Mouse (Mus musculus) splenic B cell, adult 2 months (primary cell): ENCODE measurements around the gene Erbb2.

ENCODE experiments used
- DNase-seq: peaks from one replicate; pipeline ENCODE4 v3.0.0-alpha.2; 2011; ENCODE audit warnings: low read depth, low spot score
- H3K27me3 ChIP-seq: 2 replicates; pipeline ENCODE4 v1.6.1; 2012; ENCODE audit warnings: mild to moderate bottlenecking, low read length, moderate library complexity, mixed read lengths; ENCODE audit not compliant: control insufficient read depth, poor library complexity, insufficient read depth, severe bottlenecking
- H3K36me3 ChIP-seq: 2 replicates; pipeline ENCODE4 v1.6.1; 2012; ENCODE audit warnings: mild to moderate bottlenecking, low read length, moderate library complexity, mixed read lengths; ENCODE audit not compliant: control insufficient read depth, poor library complexity, insufficient read depth, severe bottlenecking

Erbb2 gene

DNA sequence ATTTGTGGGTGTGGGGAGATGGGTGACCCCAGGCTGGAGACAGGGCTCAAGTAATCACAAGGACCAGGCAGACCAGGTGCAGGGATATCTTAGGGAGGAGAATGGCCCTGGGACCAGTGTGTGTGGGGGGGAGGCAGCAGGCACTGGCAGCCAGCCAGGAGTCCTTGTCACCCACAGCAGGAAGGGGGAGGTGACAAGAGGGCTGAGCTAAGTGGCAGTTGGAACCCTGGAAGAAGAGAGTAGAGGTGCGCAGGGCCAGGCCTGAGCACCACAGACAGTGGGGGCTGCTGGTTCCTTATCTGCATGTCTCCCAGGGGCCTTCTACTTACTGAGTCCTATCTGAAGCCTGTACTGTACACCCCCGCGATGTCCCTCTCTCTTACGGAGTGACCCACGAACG lies 19.0 kb upstream of the Erbb2 start:
- no peaks in the 10 kb centered on the region; the same call in 1 of the 2 replicates for H3K27me3 ChIP-seq
- DNase-seq = no peak
- H3K36me3 ChIP-seq = no peaks in the 10 kb centered on the region

DNA sequence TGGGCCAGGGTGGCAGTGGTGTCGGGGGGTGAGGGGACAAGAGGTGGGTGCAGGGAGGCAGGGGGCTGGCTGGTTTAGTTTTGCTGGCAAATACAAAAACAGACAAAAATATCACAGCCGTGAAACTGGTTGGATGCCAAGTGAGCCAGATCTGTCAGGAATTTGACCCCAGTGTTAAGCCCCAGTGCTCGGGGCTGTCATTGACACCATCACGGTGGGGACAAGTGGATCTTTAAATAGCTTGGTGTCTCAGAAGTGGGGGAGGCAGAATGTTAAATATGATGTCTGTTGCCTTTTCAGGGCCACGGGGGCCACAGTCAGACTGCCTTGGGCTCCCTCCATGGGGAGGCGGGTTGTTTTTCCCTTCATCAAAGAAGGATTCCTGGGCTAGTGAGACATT lies 18.0 kb upstream of the Erbb2 start:
- DNase-seq = no peak
- H3K27me3 ChIP-seq = no peaks in the 10 kb centered on the region; the same call in 1 of the 2 replicates
- H3K36me3 ChIP-seq = no peaks in the 10 kb centered on the region

DNA sequence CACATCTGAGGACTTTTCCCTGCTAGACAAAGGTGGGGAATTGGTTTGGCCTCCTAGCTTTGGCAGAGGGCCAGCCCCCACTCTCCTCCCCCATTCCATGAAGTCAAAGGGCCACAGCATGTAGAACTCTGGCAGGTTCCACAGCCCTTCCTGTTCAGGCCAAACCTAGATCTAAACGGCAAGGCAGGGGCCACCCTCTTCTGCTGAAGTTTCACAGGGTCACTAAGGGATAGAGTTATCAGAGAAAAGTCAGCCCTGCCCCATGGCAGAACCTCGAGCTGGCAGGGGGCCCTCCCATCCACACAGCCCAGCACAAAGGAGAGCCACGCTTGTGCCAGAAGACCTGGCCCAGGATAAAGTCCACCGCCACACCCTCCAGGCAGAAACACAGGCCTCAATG lies 17.2 kb upstream of the Erbb2 start:
- no peaks in the 10 kb centered on the region for H3K36me3 ChIP-seq
- DNase-seq = no peak
- H3K27me3 ChIP-seq = no peaks in the 10 kb centered on the region; the same call in 1 of the 2 replicates

DNA sequence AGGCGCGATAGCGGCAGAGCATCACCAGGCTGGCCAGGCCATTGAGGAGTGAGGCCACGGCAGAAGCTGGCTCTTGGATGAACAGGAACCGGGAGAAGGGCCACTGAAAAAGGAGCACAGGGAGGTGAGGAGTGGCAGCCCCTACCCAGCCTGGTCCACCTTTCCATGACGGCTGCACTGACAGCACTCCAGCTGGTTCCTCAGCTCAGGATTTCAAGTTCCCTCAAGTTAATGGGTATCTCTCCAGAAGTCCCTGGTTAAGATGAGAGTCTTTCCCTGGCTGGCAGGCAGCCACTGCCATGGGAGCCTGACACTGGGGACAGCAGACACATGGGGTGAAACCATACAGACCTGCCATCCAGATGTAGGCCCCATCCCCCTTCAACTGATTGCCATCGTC lies 14.3 kb upstream of the Erbb2 start:
- H3K36me3 ChIP-seq = no peaks in the 10 kb centered on the region
- DNase-seq = no peak
- no peaks in the 10 kb centered on the region; the same call in 1 of the 2 replicates for H3K27me3 ChIP-seq

DNA sequence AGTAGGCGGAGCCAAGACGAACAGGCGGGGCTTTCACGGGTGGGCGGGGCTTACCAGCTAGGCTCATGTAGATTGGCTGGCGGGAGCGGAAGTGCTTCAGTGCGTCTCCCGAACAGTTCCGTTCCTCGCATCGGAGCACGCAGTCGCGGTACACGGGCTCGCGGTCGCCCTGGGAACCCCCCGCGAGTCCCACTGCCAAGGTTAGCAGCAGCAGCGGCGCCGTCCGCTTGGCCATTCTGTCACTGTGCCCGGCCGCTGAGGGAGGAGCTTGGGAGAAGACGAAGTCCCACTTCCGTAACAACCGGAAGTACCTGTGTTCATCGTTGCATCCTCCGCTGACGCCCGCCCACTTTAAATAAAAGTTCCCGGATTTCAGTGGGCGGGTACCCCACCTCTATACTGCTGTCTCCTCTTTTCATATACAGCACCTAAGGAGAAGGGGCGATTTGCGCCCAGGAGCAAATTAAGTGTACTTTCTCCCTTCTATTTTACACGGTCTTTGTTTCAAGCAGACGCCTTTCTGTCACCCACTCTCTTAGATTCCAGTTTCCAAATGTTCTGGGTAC lies 12.0 kb upstream of the Erbb2 start, which contains the start of gene Pgap3:
Pgap3 (minus strand) TSS at position 330 of the 566 bp plus-strand sequence.
- peak; percentile 96 for DNase-seq
- H3K36me3 ChIP-seq = no peaks in the 10 kb centered on the region
- no peaks in the 10 kb centered on the region; the same call in 1 of the 2 replicates for H3K27me3 ChIP-seq

DNA sequence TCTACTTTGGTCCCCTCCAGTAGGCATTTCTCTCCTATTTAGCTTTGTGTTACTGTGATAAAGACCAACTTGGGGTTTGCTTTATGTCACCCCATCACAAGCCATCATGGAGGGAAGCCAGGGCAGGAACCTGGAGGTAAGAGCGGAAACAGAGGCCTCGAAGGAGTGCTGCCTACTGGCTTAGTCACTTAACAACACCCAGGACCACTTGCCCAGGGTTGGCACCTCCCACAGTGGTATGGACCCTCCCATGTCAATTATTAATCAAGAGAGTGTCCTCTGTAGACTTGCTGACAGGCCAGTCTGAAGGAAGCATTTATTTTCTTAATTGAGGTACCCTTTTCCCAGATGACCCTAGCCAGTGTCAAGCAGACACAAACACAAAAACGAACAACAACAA lies 11.5 kb upstream of the Erbb2 start:
- DNase-seq = peak; percentile 24
- no peaks in the 10 kb centered on the region; the same call in 1 of the 2 replicates for H3K27me3 ChIP-seq
- H3K36me3 ChIP-seq = no peaks in the 10 kb centered on the region

DNA sequence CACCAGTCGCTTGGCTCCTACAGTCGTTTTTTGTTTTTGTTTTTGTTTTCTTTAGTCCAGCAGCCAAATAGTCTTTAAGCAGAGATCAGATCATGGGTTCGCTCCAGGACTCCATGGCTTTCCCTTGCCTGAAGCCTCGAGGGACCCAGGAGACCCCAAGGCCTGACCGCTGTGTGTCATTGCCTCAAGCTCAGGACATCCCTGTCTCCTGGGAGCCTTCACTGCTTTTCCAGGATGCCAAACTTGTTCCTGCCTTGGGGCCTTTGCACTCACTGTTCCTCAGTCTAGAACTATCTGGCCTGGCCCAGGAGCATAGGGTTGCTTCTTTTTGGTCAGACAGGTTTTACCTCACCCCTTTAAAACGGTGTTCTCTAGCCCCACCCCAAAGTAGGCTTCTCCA lies 5.6 kb upstream of the Erbb2 start:
- DNase-seq = no peak
- H3K36me3 ChIP-seq = no peaks in the 10 kb centered on the region

DNA sequence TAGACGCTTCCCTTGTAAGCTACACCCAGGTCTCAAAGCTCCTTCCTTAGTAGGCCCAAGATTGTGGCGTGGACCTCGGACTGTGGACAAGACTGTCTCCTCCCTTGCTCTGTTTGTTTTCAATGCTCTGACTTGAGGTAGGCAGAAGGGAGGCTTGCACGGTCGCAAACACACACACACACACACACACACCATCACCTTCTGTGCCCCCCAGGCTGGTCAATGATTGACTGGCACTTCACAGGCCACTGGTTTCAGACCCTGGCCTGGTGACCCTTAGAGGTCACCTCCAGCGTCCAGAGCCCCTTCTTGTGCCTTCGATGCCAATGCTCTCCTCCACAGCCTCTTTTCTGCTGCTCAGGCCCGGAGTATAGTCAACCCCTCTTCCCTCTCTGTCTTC lies 3.4 kb upstream of the Erbb2 start:
- Histone ChIP-seq H3K27me3 (peaks cover 7% of the 10 kb centered on the region; the same call in 1 of the 2 replicates), H3K36me3 (no peaks in the 10 kb centered on the region)
- no peak for DNase-seq

More for the DNA sequence above, 5.6 kb upstream of the Erbb2 start:
- H3K27me3 ChIP-seq = peaks cover 1% of the 10 kb centered on the region

DNA sequence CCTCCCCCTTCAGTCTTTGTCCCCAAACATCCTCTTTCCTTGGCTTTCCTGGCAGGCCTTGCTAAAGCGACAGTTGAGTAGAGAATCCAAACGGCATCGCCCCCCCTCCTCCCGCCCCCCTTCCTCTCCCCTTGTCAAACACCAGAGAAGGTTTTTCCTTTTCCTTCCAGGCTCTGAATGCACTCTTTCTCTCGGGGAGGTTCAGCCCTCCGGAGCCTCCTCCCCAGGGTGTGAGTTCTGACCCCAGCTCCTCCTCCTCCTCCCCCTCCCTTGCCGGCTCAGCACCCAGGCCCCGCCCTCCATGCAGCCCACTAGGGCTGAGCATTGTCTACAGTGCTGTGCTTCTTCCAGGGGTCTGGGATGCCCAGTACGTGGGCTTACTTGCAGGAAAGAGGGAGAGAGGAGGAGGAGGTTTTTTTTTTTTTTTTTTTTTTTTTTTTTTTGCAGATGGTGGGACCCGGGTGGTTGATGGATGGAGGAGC lies 2.9 kb upstream of the Erbb2 start:
- no peak for DNase-seq
- no peaks in the 10 kb centered on the region for H3K36me3 ChIP-seq
- H3K27me3 ChIP-seq = peaks cover 7% of the 10 kb centered on the region; the same call in 1 of the 2 replicates

DNA sequence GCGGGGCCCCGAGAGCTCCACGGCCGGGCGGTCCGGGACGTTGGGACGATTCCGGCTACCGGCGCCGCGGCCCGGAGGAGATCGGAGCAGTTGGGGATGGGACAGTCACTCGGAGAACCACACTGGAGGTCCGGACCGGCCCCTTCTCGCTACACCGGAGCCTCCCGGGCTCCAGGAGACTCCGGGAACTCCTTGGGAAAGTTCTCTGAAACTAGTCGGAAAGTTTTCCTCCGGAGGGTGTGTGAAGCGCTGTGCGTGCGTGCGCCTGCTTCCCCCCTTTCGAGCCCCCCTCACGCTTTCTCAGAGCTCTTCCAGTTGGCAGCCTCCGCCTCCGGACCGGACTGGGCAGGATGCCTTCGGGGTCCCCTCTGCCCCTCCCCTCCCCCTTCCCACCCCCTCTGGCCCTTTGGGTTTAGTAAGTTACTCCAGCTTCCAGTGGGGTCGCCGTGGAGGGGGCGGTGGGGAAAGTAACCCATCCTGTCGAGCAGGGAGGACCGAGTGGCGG lies 579 bp downstream of the Erbb2 start:
- no peak for DNase-seq
- Histone ChIP-seq H3K36me3 (no peaks in the 10 kb centered on the region), H3K27me3 (peaks cover 7% of the 10 kb centered on the region; the same call in 1 of the 2 replicates)

DNA sequence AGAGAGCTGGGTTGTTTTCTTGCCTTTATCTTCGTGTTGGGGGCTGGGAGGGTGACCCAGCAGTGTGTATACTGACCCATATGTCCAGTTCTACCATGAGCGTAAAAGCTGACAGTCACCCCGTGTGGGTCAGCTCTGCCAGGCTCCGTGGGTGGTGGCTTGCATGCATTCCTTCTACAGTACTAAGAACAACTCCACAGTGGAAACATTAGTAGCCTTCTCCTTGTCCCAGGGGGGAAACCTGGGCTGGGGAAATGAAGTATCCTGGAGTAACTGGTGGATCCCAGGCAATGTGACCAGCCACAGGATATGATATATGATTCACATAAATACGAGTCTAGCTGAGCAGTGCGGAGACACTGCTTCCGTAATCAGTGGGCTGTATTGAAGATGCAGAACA lies 1.5 kb downstream of the Erbb2 start:
- no peak for DNase-seq
- Histone ChIP-seq H3K27me3 (peaks cover 7% of the 10 kb centered on the region; the same call in 1 of the 2 replicates), H3K36me3 (no peaks in the 10 kb centered on the region)

DNA sequence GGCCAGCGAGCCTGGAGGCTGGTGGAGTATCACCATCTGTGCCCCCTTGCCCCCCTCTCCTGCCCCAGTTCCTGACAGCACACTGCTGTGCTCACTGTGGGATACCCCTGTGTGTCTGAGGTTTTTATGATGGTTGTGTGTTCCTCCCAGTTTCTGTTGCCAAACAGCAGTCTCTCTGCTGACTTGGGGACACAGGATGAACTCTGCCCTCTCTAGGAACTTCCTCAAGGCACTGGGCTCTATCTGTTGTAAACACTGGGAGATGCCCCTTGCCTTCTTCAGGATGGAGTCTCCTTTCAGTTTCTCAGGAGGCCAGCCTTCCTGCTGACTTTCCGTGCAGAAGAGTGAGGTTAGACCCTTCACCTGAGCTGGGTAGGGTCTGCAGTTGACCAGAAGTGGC lies 1.9 kb downstream of the Erbb2 start:
- no peaks in the 10 kb centered on the region for H3K36me3 ChIP-seq
- peaks cover 7% of the 10 kb centered on the region; the same call in 1 of the 2 replicates for H3K27me3 ChIP-seq
- no peak for DNase-seq

DNA sequence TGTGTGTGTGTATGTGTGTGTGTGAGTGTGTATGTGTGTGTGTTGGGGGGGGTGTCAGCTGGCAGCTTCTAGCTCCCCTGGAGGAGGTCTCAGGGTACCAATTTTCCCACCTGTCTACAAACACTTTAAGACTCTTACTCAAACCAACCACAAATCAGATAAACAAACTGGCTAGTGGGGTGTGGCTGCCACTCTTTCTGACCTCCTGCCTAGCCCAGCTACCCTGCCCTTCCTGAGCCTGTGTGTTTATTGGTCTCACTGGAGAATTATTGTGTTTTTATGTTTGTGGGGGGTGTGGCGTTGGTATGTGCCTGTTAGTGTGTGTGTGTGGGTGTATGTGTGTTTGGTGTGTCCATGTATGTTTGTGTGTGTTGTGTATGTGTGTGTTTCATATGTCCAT lies 4.8 kb downstream of the Erbb2 start:
- DNase-seq = no peak
- no peaks in the 10 kb centered on the region for H3K36me3 ChIP-seq

DNA sequence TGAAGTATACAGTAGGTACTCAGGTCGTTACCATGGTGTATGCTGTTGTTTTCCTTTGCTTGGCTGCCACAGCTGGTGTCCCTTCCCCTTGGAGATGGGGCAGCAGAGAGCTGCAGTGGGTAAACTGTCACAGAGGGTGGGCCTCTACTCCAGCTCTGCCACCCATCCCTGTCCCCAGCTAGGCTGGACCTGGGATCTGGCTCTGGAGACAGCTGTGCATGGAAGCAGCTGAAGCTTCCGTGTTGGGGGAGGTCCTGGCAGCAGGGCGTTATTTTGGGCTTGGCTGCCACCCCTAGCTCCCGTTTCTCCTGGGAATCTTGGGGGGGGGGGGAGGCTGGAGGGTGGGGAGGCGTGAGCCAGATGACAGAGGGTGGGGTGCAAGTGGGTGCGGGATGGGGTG lies 6.0 kb downstream of the Erbb2 start:
- no peak for DNase-seq

More for the DNA sequence above, 4.8 kb downstream of the Erbb2 start:
- peaks cover 4% of the 10 kb centered on the region; the same call in 1 of the 2 replicates for H3K27me3 ChIP-seq

DNA sequence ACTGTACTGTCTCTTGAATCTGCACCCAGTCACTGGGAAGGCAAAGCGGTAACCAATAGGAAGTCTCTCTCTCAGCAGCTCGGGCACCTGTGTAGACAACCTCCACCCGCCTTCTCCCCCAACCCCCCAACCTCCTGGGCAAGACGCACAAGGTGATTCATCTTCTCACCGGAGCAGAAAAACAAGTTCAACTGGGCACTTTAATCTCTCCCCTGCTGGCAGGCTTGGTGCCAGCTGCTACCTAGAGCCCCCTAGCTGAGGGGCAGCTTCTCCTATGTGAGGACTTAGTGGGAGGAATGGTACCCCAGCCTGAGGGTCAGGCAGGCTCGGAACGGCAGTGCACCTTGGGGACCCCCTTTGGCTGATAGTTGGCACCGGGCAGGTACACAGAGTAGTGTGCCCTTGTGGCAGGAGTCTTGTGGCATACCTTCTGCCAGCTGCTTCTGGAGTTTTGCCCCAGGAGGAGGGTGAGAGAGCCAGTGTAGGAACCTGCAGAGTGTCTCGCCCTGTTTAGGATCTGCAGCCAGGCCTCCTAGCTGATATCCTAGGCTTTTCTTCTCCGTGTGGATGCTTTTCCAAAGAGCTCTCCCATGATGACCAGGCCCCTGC lies 6.8 kb downstream of the Erbb2 start:
- no peak for DNase-seq
- H3K36me3 ChIP-seq = no peaks in the 10 kb centered on the region

More for the DNA sequence above, 6.0 kb downstream of the Erbb2 start:
- H3K36me3 ChIP-seq = no peaks in the 10 kb centered on the region
- H3K27me3 ChIP-seq = no peaks in the 10 kb centered on the region

More for the DNA sequence above, 6.8 kb downstream of the Erbb2 start:
- H3K27me3 ChIP-seq = no peaks in the 10 kb centered on the region
